9 mouse cellular contexts compared by ENCODE assay signal in the genomic region with DNA sequence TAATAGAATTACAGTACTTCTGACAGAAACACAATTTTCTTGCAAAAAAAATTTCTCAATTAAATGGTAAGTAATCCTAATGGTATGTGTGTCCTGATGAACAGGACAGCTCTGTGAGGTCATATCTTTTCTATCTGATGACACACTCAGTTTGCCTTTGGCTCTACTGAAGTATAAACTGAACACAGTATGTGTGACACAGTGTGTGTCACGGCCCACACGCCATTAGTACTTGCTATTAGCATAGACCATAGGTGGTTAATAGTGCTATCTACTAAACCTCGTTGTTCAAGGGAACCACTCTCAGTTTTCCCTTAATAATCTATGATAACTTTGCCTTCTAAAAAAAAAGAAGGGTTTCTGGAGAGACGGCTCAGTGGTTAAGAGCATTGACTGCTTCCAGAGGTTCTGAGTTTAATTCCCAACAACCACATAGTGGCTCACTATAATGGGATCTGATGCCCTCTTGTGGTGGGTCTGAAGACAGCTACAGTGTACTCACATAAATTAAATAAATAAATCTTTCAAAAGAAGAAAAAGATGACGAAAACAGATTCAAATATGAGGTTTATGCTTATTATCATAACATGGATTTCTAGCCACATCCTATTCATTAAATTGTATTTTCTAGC. TPM values are rescaled to one million over a fixed set of nuclear protein-coding genes. Genes with fewer than 3 reads are reported as not detected.
DNase-seq lines count a peak whose midpoint lies in the region; ATAC-seq lines count a peak whose summit lies in the region.
"Had no signal": no experiment of that assay in that cellular context is flagged by ENCODE, and none has a peak within 500 bp of the region (broad histone marks: within the 10 kb centered on the region; RNA-seq: fewer than 3 reads in every experiment).

No protein-coding gene starts in this region.

- H3K27me3 ChIP-seq in forebrain, embryonic 13.5 days, result no peaks in the 10 kb centered on the region
- H3K27me3 ChIP-seq in intestine, embryonic 16.5 days (replicated peaks; ENCODE audit: control insufficient read depth, insufficient read depth, low read length), result no peaks in the 10 kb centered on the region
- H3K27me3 ChIP-seq: limb, embryonic 12.5 days had no signal

- 66% methylated on average over 5 of the region's 5 CpGs for WGBS in forebrain, embryonic 13.5 days
- WGBS in intestine, embryonic 16.5 days, result 64% methylated on average over 5 of the region's 5 CpGs

- H3K4me1 ChIP-seq in forebrain, embryonic 13.5 days, result no peaks in the 10 kb centered on the region
- no peaks in the 10 kb centered on the region for H3K4me1 ChIP-seq in intestine, embryonic 16.5 days (ENCODE audit: control insufficient read depth, insufficient read depth, low read length)
- H3K4me1 ChIP-seq: limb, embryonic 12.5 days had no signal

- H3K9ac ChIP-seq in forebrain, embryonic 13.5 days, result no peak overlapping the region
- H3K9ac ChIP-seq in intestine, embryonic 16.5 days (ENCODE audit: low read depth, low read length), result no peak overlapping the region
- H3K9ac ChIP-seq: limb, embryonic 12.5 days had no signal

- H3K27ac ChIP-seq in forebrain, embryonic 13.5 days, result no peak overlapping the region
- H3K27ac ChIP-seq in intestine, embryonic 16.5 days (ENCODE audit: low read length), result no peak overlapping the region
- H3K27ac ChIP-seq: limb, embryonic 12.5 days had no signal

- H3K36me3 ChIP-seq in forebrain, embryonic 13.5 days (ENCODE audit: poor library complexity, severe bottlenecking), result no peaks in the 10 kb centered on the region
- no peaks in the 10 kb centered on the region for H3K36me3 ChIP-seq in intestine, embryonic 16.5 days (ENCODE audit: control insufficient read depth, insufficient read depth, low read length)
- H3K36me3 ChIP-seq: limb, embryonic 12.5 days had no signal

- peak; percentile 83 for ATAC-seq in forebrain, embryonic 13.5 days
- 0 out of 2 replicates have a peak, but pooled peaks have one; percentile 71 for ATAC-seq in intestine, embryonic 16.5 days

- H3K4me2 ChIP-seq in forebrain, embryonic 13.5 days, result no peak overlapping the region
- no peak overlapping the region for H3K4me2 ChIP-seq in intestine, embryonic 16.5 days (ENCODE audit: low read depth, low read length)
- H3K4me2 ChIP-seq: limb, embryonic 12.5 days had no signal

- H3K4me3 ChIP-seq in forebrain, embryonic 13.5 days, result no peak overlapping the region
- no peak overlapping the region for H3K4me3 ChIP-seq in intestine, embryonic 16.5 days (ENCODE audit: low read length)
- H3K4me3 ChIP-seq: limb, embryonic 12.5 days had no signal

- peak; percentile 48 for DNase-seq in layer of hippocampus, adult 11-12 months (ENCODE audit: low spot score)
- no peak for DNase-seq in layer of hippocampus, adult 8-10 months (ENCODE audit: low spot score in 2 of 2)
- DNase-seq in CD4-positive helper T cell, adult 2 months (ENCODE audit: low read depth, low spot score), result peak; percentile 38
- peak; percentile 37 for DNase-seq in T-cell, adult 2 months (ENCODE audit: low spot score)
- peak; percentile 55 for DNase-seq in mesoderm, embryonic 11.5 days (ENCODE audit: low read depth, low spot score)
- DNase-seq in ovary, postnatal 36 days (ENCODE audit: low spot score), result no peak

- no peaks in the 10 kb centered on the region for H3K9me3 ChIP-seq in forebrain, embryonic 13.5 days (replicated peaks)
- no peaks in the 10 kb centered on the region for H3K9me3 ChIP-seq in intestine, embryonic 16.5 days (ENCODE audit: control insufficient read depth, low read length)
- H3K9me3 ChIP-seq: limb, embryonic 12.5 days had no signal

RNA-seq across cellular contexts. Expression of a gene that starts 11.5 kb away (rescaled TPM):
- total RNA-seq in layer of hippocampus, adult 8-10 months (2022), result 10 to 100 TPM; 25.4 to 30.3 (median 28.2) TPM
- polyA plus RNA-seq in forebrain, embryonic 13.5 days (2015; fragmentation: Nextera tagmentation; extraction: Ambion mirVana), result 57.2 and 62.9 TPM in 2 replicates
- polyA plus RNA-seq in intestine, embryonic 16.5 days (2015; fragmentation: Nextera tagmentation; extraction: Ambion mirVana), result 45.7 and 53.3 TPM in 2 replicates

RNA-seq across cellular contexts. Expression of a gene that starts 15.1 kb away (rescaled TPM):
- total RNA-seq in layer of hippocampus, adult 8-10 months (2022), result under 1 TPM; 0.23 to 0.39 (median 0.32) TPM
- polyA plus RNA-seq in forebrain, embryonic 13.5 days (2015; fragmentation: Nextera tagmentation; extraction: Ambion mirVana), result 0.18 and 0.38 TPM in 2 replicates
- 0.10 and 0.22 TPM in 2 replicates for polyA plus RNA-seq in intestine, embryonic 16.5 days (2015; fragmentation: Nextera tagmentation; extraction: Ambion mirVana)
- polyA plus RNA-seq: limb, embryonic 12.5 days had no signal

RNA-seq across cellular contexts. Expression of a gene that starts 22.1 kb away (rescaled TPM):
- 100 to 1,000 TPM; 157 to 193 (median 180) TPM for total RNA-seq in layer of hippocampus, adult 8-10 months (2022)
- polyA plus RNA-seq in forebrain, embryonic 13.5 days (2015; fragmentation: Nextera tagmentation; extraction: Ambion mirVana), result 192 and 200 TPM in 2 replicates
- polyA plus RNA-seq in intestine, embryonic 16.5 days (2015; fragmentation: Nextera tagmentation; extraction: Ambion mirVana), result 14.3 and 14.4 TPM in 2 replicates

RNA-seq across cellular contexts. Expression of a gene that starts 55.0 kb away (rescaled TPM):
- not detected for total RNA-seq in layer of hippocampus, adult 8-10 months (2022)
- polyA plus RNA-seq in forebrain, embryonic 13.5 days (2015; fragmentation: Nextera tagmentation; extraction: Ambion mirVana), result not detected in 2 replicates
- not detected in 2 replicates for polyA plus RNA-seq in intestine, embryonic 16.5 days (2015; fragmentation: Nextera tagmentation; extraction: Ambion mirVana)

Comparison
In these comparisons a context has a peak if more than half of its experiments do, and no peak if none do; other contexts are left out.
1. DNase-seq: peak in layer of hippocampus, adult 11-12 months (single experiment), CD4-positive helper T cell, adult 2 months (single experiment), T-cell, adult 2 months (single experiment) and mesoderm, embryonic 11.5 days (single experiment); none in layer of hippocampus, adult 8-10 months (0 of 2) and ovary, postnatal 36 days (single experiment).
2. RNA of a gene that starts 22.1 kb away (polyA plus RNA-seq): 192 to 200 TPM in forebrain, embryonic 13.5 days; 14.3 to 14.4 TPM in intestine, embryonic 16.5 days; every median in the first group is over 10 times any median in the second.